Mouse (Mus musculus) hindbrain, embryonic 12.5 days (tissue): ENCODE results near the gene Smarce1. TPM values are rescaled to one million over a fixed set of nuclear protein-coding genes. Genes with fewer than 3 reads are reported as not detected.

Experiments used
- ATAC-seq: fragments of 200-750 bp; cut with Nextera tagmentation; 2 replicates; pipeline ENCODE4 v1.8.0; 2017; ENCODE audit warnings: moderate TSS enrichment; ENCODE audit not compliant: low FRiP score
- H3K27ac ChIP-seq: fragments of 300-500 bp; sonication (generic); 2 replicates; pipeline ENCODE4 v1.5.1; 2016; ENCODE audit warnings: mild to moderate bottlenecking
- H3K27me3 ChIP-seq: fragments of 300-500 bp; sonication (generic); 2 replicates; pipeline ENCODE4 v1.6.1; 2016; ENCODE audit warnings: mild to moderate bottlenecking
- H3K36me3 ChIP-seq: fragments of 300-500 bp; sonication (generic); 2 replicates; pipeline ENCODE4 v1.6.1; 2016; ENCODE audit warnings: mild to moderate bottlenecking
- H3K4me1 ChIP-seq: fragments of 300-500 bp; sonication (generic); 2 replicates; pipeline ENCODE4 v1.6.1; 2016
- H3K4me2 ChIP-seq: fragments of 300-500 bp; sonication (generic); replicated peaks from 2 replicates; pipeline ENCODE4 v1.6.1; 2016; ENCODE audit warnings: mild to moderate bottlenecking
- H3K4me3 ChIP-seq: fragments of 300-500 bp; sonication (generic); 2 replicates; pipeline ENCODE4 v1.5.1; 2016; ENCODE audit warnings: mild to moderate bottlenecking
- H3K9ac ChIP-seq: fragments of 300-500 bp; sonication (generic); 2 replicates; pipeline ENCODE4 v1.6.1; 2016; ENCODE audit warnings: mild to moderate bottlenecking, moderate library complexity
- H3K9me3 ChIP-seq: fragments of 300-500 bp; sonication (generic); replicated peaks from 2 replicates; pipeline ENCODE4 v1.6.1; 2016; ENCODE audit warnings: mild to moderate bottlenecking
- WGBS: fragments of 180-500 bp; shearing (Covaris S2); methylation state at CpG from one replicate; pipeline ENCODE4 v1.1.7; 2016; 5-methylcytosine and 5-hydroxymethylcytosine counted together
- polyA plus RNA-seq: library from polyadenylated mRNA; unstranded; fragments of >200 nt; fragmentation: Nextera tagmentation; extraction: Ambion mirVana; gene quantifications from 2 replicates; pipeline ENCODE4 v1.2.1, GENCODE M21; 2016

The Smarce1 gene
- polyA plus RNA-seq, 1 experiment from 2014 or later: 366 TPM

GRCm38 (mm10) chr11:99161648-99162047 is 69.2 kb downstream of the Smarce1 start:
- Histone ChIP-seq H3K4me1 (no peaks in the 10 kb centered on the region), H3K36me3 (no peaks in the 10 kb centered on the region), H3K4me3 (no peak overlapping the region), H3K9ac (no peak overlapping the region), H3K4me2 (no peak overlapping the region), H3K27me3 (no peaks in the 10 kb centered on the region), H3K27ac (no peak overlapping the region), H3K9me3 (no peaks in the 10 kb centered on the region)
- no peak for ATAC-seq
- WGBS: 50% methylated on average over 5 of the region's 5 CpGs

- no peak overlapping the region for H3K27ac ChIP-seq
- H3K9ac ChIP-seq: no peak overlapping the region
- no peak for ATAC-seq
- no peak overlapping the region for H3K4me2 ChIP-seq
- no peaks in the 10 kb centered on the region for H3K27me3 ChIP-seq
- H3K9me3 ChIP-seq: no peaks in the 10 kb centered on the region
- WGBS: 88% methylated on average over 6 of the region's 6 CpGs
- H3K36me3 ChIP-seq: no peaks in the 10 kb centered on the region
- no peak overlapping the region for H3K4me3 ChIP-seq
- no peaks in the 10 kb centered on the region for H3K4me1 ChIP-seq
Measured at GRCm38 (mm10) chr11:99160228-99160627, 70.6 kb downstream of the Smarce1 start.

Other genes with a start within 250 kb of the Smarce1 start
- 0.88 and 1.1 TPM in 2 replicates for gene Gjd3, start 248.0 kb downstream of the Smarce1 start, polyA plus RNA-seq
- 195 and 199 TPM in 2 replicates for gene Top2a, start 206.8 kb downstream of the Smarce1 start, polyA plus RNA-seq
- gene Igfbp4, start 189.8 kb downstream of the Smarce1 start, polyA plus RNA-seq: 428 and 445 TPM in 2 replicates
- gene Tns4, start 141.7 kb downstream of the Smarce1 start, polyA plus RNA-seq: 0.32 and 0.36 TPM in 2 replicates
- gene Ccr7, start 75.9 kb downstream of the Smarce1 start, polyA plus RNA-seq: 0.25 and 0.42 TPM in 2 replicates
- gene Krt222, start 13.1 kb upstream of the Smarce1 start, polyA plus RNA-seq: 0.98 and 1.5 TPM in 2 replicates
- not detected in 2 replicates for gene Krt24, start 54.2 kb upstream of the Smarce1 start, polyA plus RNA-seq
- gene Krt25, start 91.9 kb upstream of the Smarce1 start, polyA plus RNA-seq: not detected in 2 replicates
- gene Krt26, start 106.9 kb upstream of the Smarce1 start, polyA plus RNA-seq: 0.27 and 0.30 TPM in 2 replicates
- gene Krt27, start 120.1 kb upstream of the Smarce1 start, polyA plus RNA-seq: not detected in 2 replicates
- 0.21 and 0.27 TPM in 2 replicates for gene Krt28, start 143.9 kb upstream of the Smarce1 start, polyA plus RNA-seq
- 32.7 and 39.8 TPM in 2 replicates for gene Krt10, start 158.3 kb upstream of the Smarce1 start, polyA plus RNA-seq
- 0.12 TPM in 1 of 2 replicates, not detected in the other for gene Krt12, start 191.2 kb upstream of the Smarce1 start, polyA plus RNA-seq
- gene Krt20, start 207.1 kb upstream of the Smarce1 start, polyA plus RNA-seq: 0.35 TPM in 2 replicates